Mouse (Mus musculus): ENCODE results near the gene Arhgef25. TPM values are rescaled to one million over a fixed set of nuclear protein-coding genes. Genes with fewer than 3 reads are reported as not detected.

Gene Arhgef25
- total RNA-seq, 1 experiment from 2014 or later = 18.4 TPM

DNA sequence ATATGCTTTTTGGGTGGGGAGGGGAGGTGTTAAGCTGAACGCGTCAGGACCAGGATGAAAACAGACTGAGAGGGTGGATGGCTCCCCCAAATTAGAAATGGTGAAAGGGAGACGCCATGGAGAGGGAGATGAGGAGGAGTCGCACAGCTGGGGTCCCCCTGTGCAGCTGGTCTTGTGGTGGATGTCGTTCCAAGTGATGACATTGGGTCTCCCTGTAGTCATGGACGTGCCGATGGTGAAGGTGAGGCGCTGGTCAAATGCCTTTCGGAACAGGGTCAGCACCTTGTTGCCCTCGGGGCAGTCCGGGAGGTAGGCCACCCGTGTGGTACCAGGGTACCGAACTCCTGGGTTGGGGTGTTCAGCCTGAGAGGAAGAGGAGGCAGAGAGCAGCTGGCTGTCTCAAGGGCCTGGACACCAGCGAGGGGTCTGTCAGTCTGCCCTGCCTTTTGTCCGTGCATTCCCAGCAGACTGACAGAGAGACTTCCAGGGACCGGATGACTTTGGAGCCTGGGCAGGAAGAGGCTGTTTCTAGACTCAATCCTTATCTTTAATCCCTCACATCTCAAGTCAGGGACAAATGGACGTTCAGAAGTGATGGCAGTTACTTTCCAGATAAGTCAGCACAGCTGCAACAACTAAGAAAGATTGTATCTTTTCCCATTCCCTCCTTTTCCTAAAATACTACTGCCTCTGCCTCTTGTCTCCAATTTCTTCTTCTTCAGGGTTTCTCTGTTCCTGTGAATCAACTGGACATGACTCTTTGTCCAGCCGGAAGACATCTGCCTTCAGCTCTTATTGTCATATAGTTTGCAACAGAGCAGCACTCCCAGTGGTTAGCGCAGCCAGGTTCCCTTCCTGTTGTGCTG lies 1.5 kb upstream of the Arhgef25 start:
- ATAC-seq (replicated peaks in 1 of 2; ENCODE audit: insufficient read depth in 1 of 2, low FRiP score in 2 of 2, low TSS enrichment in 1 of 2, low read depth in 1 of 2, poor library complexity in 2 of 2, severe bottlenecking in 2 of 2) = no peak

DNA sequence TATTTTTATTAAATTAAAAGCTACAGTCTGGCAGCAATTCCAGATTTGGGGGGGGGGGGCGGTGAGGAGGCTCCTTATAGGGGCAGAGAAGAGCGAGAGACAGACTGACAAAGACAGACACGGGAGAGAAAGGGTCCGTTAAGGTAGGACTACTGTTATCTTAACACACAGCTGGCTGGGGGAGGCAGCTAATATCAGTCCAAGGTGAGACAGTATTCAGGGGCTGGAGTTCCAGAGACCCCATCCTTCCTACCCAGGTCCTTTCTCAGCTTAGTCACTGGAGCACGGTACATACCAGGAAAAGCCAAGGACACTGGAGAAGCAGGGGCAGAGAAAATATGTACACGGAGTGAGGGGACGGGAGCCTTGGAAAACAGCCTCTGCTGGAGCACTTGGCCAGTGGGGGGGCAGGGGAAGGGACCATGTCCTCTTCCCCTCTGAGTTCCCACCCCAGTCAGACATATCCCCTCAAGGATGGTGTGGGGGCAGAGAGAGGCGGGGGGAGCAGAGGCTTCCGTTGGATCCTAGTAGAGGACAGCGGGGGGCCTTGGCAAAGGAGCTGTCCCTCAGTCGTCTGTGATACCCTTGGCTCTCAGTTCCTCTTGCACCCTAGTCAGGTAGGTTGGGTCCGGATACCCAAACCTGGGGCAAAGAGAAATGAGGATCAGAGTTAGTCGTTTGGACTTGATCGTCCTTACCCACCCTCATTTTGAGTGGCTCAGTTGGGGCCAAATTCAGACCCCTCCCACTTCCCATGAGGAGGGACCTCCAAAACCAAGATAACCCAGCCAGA lies 711 bp upstream of the Arhgef25 start:
- ATAC-seq (replicated peaks in 1 of 2; ENCODE audit: insufficient read depth in 1 of 2, low FRiP score in 2 of 2, low TSS enrichment in 1 of 2, low read depth in 1 of 2, poor library complexity in 2 of 2, severe bottlenecking in 2 of 2) = no peak

DNA sequence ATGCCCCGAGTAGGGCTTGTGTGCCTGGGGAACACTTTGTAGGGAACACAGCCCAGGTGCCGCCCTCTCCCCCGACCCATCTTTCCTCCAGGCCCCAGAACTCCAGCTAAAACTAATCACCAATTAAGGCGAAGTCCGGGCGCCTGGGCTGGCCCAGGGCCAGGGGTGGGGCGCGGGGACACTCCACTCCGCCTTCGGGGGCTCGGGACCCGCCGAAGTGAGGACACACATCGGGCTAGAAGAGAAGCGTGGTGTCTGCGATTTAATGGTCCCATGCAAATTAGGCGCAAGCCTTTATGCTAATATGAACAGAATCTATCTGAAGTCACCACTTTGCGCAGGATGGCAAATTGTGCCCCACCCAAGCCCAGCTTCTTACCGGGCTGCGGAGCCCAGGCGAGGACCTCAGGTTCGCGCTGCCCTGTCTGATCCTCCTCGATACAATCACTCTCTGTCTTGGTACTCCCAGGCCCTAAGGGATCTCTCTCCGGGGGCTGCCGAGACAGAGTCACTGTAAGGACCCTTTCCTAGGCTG lies 700 bp downstream of the Arhgef25 start:
- ATAC-seq (replicated peaks in 1 of 2; ENCODE audit: insufficient read depth in 1 of 2, low FRiP score in 2 of 2, low TSS enrichment in 1 of 2, low read depth in 1 of 2, poor library complexity in 2 of 2, severe bottlenecking in 2 of 2) = peak in 1 of 2 experiments; percentile 26; a peak in 1 of 4 replicates

DNA sequence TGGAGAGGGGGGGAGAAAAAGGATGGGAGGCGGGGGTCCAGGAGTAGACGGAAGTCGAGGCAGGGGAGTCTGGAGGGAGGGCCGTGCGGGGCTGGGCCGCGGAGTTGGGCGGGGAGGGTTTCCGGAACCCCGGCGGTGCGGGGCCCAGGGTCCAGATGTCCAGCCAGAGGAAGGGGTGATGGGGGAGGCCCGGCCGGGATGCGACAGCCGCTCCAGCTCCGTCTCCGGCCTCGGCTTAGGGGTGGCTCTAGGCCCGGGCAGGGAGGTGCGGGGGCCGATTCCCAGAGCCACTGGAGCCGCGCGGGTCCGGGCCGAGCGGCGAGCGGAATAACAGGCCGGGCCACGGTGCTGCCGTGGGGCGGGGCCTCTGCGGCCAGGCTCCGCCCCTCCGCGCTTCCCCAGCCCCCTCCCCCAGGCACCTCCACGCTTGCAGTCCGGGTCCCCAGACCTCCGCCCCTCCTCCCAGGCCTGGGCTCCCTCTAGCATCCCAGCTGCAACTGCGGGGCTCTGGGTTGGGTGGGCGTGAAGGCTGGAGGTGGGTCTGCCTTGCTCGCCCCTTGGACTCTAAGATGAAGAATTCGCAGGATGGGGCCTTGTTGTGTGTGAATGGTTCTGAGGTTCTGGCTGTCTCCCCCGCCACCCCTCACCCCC lies 1.3 kb downstream of the Arhgef25 start:
- no peak; a peak in 1 of 4 replicates for ATAC-seq (replicated peaks in 1 of 2; ENCODE audit: insufficient read depth in 1 of 2, low FRiP score in 2 of 2, low TSS enrichment in 1 of 2, low read depth in 1 of 2, poor library complexity in 2 of 2, severe bottlenecking in 2 of 2)

DNA sequence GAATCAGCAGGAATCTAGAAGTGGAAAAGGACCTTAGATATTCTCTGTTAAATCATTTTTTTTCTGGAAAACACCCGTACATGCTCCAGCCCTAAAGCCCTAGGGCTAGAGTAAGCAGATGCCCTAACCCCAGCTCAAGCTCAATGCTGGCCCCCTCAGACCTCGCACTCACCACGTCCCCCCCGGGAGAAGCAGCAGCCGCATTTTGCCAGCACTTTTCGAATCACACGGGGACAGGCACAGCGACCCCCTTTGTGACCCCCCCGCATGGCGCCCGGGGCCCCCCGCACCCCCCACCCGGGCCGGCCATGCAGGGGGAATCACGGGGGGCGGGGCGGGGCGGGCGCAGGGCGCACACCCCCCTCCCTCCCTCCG lies 1.8 kb downstream of the Arhgef25 start:
- ATAC-seq (replicated peaks in 1 of 2; ENCODE audit: insufficient read depth in 1 of 2, low FRiP score in 2 of 2, low TSS enrichment in 1 of 2, low read depth in 1 of 2, poor library complexity in 2 of 2, severe bottlenecking in 2 of 2) = no peak

DNA sequence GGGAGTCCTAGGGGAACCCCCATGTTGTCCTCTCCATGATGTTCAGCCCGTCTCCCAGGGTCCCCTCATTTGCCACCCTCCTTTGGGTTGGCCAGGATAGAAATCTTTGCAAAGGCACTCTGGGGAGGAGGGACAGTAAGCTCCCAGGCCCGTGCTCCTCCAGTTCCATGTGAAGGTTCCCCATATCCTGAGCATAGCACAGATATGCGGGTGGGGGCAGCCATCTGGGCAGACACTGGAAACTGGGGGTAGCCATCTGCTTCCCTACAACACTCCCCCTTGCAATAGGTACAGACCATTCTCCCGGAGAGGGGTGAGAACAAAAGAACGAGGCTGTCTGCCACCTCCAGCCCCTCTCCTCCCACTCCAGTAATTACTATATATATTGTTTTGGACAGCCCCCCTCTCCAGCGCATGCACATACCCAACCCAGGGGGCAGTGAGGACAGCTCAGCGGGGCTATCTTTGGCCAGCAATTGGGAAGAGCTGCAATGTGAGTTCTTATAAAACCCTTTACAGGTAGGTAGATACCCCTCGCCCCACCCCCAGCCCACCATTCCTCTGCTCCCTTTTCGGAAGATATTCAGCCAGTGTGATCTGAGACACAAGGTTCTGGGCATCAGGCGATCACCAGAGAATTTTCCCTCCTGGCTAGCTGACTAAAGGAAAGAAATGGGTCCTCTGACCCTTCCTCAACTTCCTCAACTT lies 2.4 kb downstream of the Arhgef25 start:
- no peak for ATAC-seq (replicated peaks in 1 of 2; ENCODE audit: insufficient read depth in 1 of 2, low FRiP score in 2 of 2, low TSS enrichment in 1 of 2, low read depth in 1 of 2, poor library complexity in 2 of 2, severe bottlenecking in 2 of 2)

DNA sequence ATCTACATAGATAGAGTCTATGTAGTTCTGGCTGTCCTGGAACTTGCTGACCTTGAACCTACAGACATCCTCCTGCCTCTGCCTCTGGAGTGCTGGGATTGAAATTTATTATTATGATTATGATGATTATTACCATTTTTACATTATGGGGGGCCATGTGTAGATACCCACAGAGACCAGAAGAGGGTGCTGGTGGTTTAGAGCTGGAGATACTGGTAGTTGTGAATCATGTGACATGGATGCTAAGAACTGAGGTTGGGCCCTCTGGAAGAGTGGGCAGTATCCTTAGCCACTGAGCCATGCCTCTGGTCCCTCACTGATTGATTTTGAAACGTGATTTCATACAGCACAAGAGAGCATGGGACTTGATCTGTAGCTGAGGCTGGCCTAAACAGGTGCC lies 3.4 kb downstream of the Arhgef25 start:
- ATAC-seq (replicated peaks in 1 of 2; ENCODE audit: insufficient read depth in 1 of 2, low FRiP score in 2 of 2, low TSS enrichment in 1 of 2, low read depth in 1 of 2, poor library complexity in 2 of 2, severe bottlenecking in 2 of 2) = no peak

DNA sequence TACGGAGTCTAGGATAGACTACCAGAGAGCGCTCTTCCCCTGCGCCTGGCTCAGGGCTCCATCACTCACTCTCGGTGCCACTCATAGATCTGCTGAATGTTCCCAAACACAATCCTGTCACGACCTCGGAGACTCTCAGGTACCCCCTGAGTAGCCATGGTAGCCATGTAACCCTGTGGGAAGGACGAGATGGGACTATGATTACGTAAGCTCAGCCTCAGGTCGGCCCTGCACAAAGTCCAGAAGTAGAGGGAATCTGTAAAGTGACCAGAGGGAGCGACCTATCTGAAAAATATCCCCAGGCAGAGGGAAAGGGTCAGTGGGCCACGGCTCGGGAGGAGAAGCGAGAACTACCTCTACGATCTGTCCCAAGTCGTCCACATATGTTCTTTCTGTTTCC lies 4.4 kb downstream of the Arhgef25 start:
- ATAC-seq (replicated peaks in 1 of 2; ENCODE audit: insufficient read depth in 1 of 2, low FRiP score in 2 of 2, low TSS enrichment in 1 of 2, low read depth in 1 of 2, poor library complexity in 2 of 2, severe bottlenecking in 2 of 2) = no peak

DNA sequence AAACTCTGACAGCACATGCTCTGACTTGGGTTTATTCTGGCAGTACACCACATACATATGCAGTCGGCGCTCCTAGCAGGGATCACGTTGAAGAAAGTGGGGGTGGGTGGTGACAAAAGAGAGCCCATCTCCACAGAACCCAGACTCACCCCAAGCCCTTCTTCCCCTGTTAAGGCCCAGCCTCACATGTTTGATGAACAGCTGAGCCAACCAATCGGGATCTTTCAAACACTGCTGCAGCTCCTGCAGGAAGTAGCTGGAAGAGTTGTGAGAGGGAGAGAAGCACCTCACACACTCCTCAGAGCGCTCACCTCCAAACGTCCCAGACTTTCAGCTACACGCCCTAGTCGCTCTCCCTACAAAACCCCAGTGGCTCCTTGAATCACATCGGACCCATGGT lies 4.8 kb downstream of the Arhgef25 start:
- ATAC-seq (replicated peaks in 1 of 2; ENCODE audit: insufficient read depth in 1 of 2, low FRiP score in 2 of 2, low TSS enrichment in 1 of 2, low read depth in 1 of 2, poor library complexity in 2 of 2, severe bottlenecking in 2 of 2) = no peak

DNA sequence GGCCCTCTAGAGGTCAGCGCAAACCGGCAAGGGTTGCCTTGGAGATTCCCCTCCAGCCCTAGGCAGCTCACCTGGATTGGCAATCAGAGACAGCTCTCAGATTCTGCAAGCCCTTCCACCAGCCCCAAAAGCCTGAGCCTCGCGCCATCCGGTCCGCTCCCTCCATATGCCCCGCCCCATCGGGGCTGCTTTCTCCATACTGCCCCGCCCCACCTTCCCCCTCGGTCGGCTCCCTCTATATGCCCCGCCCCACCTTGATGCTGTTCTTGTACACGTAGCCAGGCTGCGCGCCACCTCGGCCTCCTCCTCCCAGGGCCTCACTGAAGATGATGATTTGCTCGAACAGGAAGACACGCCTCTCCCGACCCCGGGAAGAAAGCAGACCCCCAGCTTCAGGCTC lies 6.1 kb downstream of the Arhgef25 start:
- ATAC-seq (replicated peaks in 1 of 2; ENCODE audit: insufficient read depth in 1 of 2, low FRiP score in 2 of 2, low TSS enrichment in 1 of 2, low read depth in 1 of 2, poor library complexity in 2 of 2, severe bottlenecking in 2 of 2) = no peak

DNA sequence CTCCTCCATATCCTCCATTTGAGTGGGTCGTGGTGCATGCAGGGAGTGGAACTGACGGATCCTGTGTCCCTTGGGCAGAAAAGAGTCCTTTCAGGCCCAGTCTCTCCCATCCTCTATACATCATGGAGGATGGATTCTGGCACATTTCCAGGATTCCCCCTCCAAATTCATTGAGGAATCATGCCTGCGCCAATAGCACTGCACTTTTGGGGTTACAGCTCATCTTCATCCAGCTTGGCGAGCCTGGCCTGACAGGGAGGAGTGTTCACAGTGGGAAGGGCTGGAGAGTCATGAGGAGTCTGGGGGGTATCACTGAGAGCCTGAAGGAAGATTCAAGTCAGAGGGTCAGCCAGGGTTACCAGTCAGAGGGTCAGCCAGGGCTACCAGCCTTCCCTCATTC lies 7.3 kb downstream of the Arhgef25 start:
- ATAC-seq (replicated peaks in 1 of 2; ENCODE audit: insufficient read depth in 1 of 2, low FRiP score in 2 of 2, low TSS enrichment in 1 of 2, low read depth in 1 of 2, poor library complexity in 2 of 2, severe bottlenecking in 2 of 2) = no peak

DNA sequence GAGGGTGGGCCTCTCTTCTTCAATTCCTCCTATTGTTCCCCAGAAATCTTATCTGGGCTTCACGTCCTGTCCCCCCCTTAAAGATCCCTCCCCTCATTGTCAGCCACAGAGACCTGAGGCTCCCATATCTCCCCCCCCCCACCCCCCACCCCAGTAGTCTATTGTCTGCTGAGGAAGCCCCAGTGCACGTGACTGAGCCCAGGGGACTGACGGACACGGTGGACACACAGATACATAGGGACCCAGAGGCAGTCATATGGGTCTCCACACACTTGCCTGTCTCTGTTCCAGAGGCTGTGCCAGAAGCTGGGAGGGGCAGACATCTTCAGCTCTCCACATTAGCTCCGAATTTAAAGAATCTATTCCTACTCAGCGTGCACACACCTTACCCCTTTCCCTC lies 8.3 kb downstream of the Arhgef25 start:
- no peak for ATAC-seq (replicated peaks in 1 of 2; ENCODE audit: insufficient read depth in 1 of 2, low FRiP score in 2 of 2, low TSS enrichment in 1 of 2, low read depth in 1 of 2, poor library complexity in 2 of 2, severe bottlenecking in 2 of 2)

DNA sequence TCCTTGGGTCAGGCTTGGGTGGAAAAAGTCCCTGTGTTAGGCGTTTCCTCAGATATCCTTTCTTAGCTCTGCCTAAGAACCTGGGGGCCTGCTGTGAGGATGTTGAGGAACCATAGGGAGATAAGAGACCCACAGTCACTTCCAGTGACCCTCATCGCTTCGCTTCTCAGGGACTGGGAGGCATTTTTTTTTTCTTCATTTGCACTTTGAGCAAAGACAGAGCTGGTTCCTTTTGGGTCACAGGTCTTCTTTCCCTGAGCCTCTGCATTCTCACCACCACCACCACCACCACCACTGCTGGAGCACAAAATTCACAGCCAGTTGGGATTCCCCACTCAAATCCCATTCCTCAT lies 9.2 kb downstream of the Arhgef25 start:
- no peak for ATAC-seq (replicated peaks in 1 of 2; ENCODE audit: insufficient read depth in 1 of 2, low FRiP score in 2 of 2, low TSS enrichment in 1 of 2, low read depth in 1 of 2, poor library complexity in 2 of 2, severe bottlenecking in 2 of 2)

DNA sequence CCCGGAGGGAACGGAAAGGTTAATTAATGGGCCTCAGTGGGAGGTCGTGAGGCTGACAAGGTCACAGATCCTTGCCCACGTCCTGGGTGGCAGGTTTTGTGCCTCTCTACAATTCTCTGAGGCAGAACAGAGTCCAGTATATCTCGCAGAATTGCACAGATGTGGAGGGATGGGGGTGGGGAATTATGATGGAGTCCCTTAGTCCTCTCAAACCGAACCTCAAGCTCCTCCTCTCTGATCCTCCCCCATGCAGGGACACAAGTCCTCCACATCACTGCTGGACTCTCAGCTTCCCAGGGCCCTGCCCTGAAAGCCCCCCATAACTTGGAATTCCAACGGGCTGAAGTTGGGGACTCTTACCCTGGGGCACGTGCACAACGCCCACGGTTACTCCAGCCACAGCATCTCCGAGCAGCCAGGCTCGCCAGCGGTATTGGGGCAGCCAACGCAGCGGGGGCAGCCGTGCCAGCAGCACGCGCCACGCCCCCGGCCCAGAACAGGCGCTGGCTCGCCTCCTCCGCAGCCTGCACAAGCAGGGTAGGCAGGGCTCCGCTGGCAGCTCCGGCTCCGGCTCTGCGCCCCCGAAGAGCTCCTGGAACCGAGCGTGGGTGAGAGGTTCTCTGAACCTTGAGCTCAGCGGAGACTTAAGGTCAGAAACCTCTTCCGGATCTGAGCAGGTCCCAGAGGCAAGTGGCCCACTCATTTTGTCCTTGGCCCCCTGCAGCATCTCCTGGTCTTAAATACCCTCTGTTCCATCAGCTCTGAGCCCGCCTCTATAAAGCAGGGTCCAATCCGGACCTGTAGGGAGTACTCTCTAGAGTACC lies 9.8 kb downstream of the Arhgef25 start, which contains the start of gene Slc26a10:
Gene Slc26a10 (minus strand): TSS at position 775 of the 824 bp plus-strand sequence.
- ATAC-seq (replicated peaks in 1 of 2; ENCODE audit: insufficient read depth in 1 of 2, low FRiP score in 2 of 2, low TSS enrichment in 1 of 2, low read depth in 1 of 2, poor library complexity in 2 of 2, severe bottlenecking in 2 of 2) = no peak

DNA sequence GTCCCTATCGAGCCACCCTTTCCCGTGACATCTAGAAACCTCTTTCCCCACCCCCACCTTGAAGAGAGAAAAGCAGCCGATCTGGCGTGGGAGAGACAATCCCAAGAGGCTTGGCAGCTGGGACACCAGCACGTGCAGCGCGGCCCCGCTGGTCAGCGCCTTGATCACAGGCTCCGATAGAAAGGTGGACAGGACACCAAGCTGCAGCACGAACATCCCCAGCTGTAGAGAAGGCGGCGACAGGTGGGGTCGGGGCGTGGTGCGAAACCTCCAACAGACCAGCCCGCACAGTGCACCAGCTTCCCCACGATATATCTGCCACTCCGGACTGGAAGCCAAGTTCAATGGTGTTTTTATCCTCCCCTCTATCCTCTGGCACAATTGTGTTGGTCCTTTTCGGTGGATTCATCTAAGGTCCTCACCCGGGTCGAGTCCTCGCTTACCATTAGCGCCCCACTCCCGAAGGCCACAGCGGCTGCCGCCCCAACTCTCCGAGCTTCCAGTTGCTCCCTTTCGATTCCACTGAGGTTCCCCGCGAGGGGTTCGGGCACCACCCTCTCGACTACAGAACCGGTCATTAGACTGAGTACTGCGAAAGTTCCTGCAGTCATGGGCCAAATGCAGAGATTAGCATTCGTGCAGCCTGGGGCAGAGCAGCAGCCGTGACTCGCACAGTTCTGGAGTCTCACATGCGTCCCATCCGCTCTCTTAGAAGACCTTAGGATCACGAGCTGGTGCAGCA lies 11.4 kb downstream of the Arhgef25 start:
- no peak; a peak in 1 of 4 replicates for ATAC-seq (replicated peaks in 1 of 2; ENCODE audit: insufficient read depth in 1 of 2, low FRiP score in 2 of 2, low TSS enrichment in 1 of 2, low read depth in 1 of 2, poor library complexity in 2 of 2, severe bottlenecking in 2 of 2)

DNA sequence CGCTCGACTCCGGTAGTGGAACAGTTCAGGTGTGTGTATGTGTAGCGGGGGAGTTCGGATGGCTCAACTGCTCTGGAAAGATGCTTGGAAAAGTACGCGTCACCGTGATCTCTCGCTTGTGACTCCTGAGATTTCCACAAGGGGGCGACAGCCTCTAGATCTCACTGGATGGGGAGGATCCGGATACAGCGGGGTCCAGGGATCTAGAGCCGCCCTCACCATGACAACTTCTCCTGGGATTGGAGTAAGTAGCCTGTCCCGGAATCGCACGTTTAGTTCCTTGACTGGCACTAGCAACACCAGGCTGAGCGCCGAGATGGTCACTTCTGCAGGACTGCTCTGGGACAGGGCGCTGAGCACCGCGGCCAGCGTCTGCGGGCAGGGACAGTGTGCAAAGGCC lies 12.2 kb downstream of the Arhgef25 start:
- peak; percentile 43 to 63; a peak in 2 of 4 replicates for ATAC-seq (replicated peaks in 1 of 2; ENCODE audit: insufficient read depth in 1 of 2, low FRiP score in 2 of 2, low TSS enrichment in 1 of 2, low read depth in 1 of 2, poor library complexity in 2 of 2, severe bottlenecking in 2 of 2)
